Mouse (Mus musculus): ENCODE data around the gene Zfp229. TPM values are rescaled to one million over a fixed set of nuclear protein-coding genes. Genes with fewer than 3 reads are reported as not detected.
"Not testable (repeated sequence)": the region's sequence is repeated elsewhere in the genome, so short reads cannot be mapped to it uniquely, and the experiment has no call there.

Zfp229 gene
- polyA plus RNA-seq (2016; fragmentation: Nextera tagmentation; extraction: Ambion mirVana), result 5.0 and 8.6 TPM in 2 replicates

GRCm38 (mm10) chr17:21730495-21730894 lies at the start of gene Zfp229:
TSS of gene Zfp229 (plus strand) at chr17:21730795.
- H3K9me3 ChIP-seq (replicated peaks); DNase-seq (ENCODE audit: low spot score); H3K4me1 ChIP-seq; H3K27ac ChIP-seq; H3K36me3 ChIP-seq; H3K27me3 ChIP-seq (ENCODE audit: low read depth, poor library complexity, severe bottlenecking); H3K4me3 ChIP-seq: not testable (repeated sequence)
- 95% methylated on average over 20 of the region's 22 CpGs for WGBS

GRCm38 (mm10) chr17:21691560-21691959 lies 39.0 kb upstream of the Zfp229 start, which contains the start of gene Gm10226:
TSS of gene Gm10226 (plus strand) at chr17:21691860.
- no peak for DNase-seq (ENCODE audit: low spot score)
- Histone ChIP-seq H3K4me1 (no peaks in the 10 kb centered on the region), H3K27me3 (ENCODE audit: low read depth, poor library complexity, severe bottlenecking) (no peaks in the 10 kb centered on the region), H3K4me3 (no peak within 1 kb of the TSS), H3K9me3 (replicated peaks) (no peaks in the 10 kb centered on the region), H3K36me3 (peaks cover 17% of the 10 kb centered on the region), H3K27ac (no peak within 1 kb of the TSS)
- 91% methylated on average over 3 of the region's 3 CpGs for WGBS

- H3K27me3 ChIP-seq (ENCODE audit: low read depth, poor library complexity, severe bottlenecking), result no peaks in the 10 kb centered on the region
- 84% methylated on average over 3 of the region's 3 CpGs for WGBS
- peaks cover 17% of the 10 kb centered on the region for H3K36me3 ChIP-seq
These were observed 37.3 kb upstream of the Zfp229 start for GRCm38 (mm10) chr17:21693342-21693741.

GRCm38 (mm10) chr17:21696073-21696472 lies 34.5 kb upstream of the Zfp229 start:
- no peak for DNase-seq (ENCODE audit: low spot score)
- Histone ChIP-seq H3K27ac (no peak overlapping the region), H3K9me3 (replicated peaks) (no peaks in the 10 kb centered on the region), H3K36me3 (peaks cover 6% of the 10 kb centered on the region), H3K4me3 (no peak overlapping the region), H3K27me3 (ENCODE audit: low read depth, poor library complexity, severe bottlenecking) (no peaks in the 10 kb centered on the region), H3K4me1 (no peaks in the 10 kb centered on the region)

More at GRCm38 (mm10) chr17:21693342-21693741, 37.3 kb upstream of the Zfp229 start:
- H3K27ac ChIP-seq, result no peak overlapping the region
- H3K4me3 ChIP-seq, result no peak overlapping the region
- DNase-seq (ENCODE audit: low spot score), result no peak
- no peaks in the 10 kb centered on the region for H3K9me3 ChIP-seq (replicated peaks)
- no peaks in the 10 kb centered on the region for H3K4me1 ChIP-seq

GRCm38 (mm10) chr17:21702281-21703240 lies 28.0 kb upstream of the Zfp229 start:
- H3K4me1 ChIP-seq, result peaks cover 4% of the 10 kb centered on the region; the same call in 1 of the 2 replicates
- no peaks in the 10 kb centered on the region for H3K36me3 ChIP-seq
- 50% methylated on average over 5 of the region's 5 CpGs for WGBS
- H3K27me3 ChIP-seq (ENCODE audit: low read depth, poor library complexity, severe bottlenecking), result no peaks in the 10 kb centered on the region
- no peak overlapping the region for H3K4me3 ChIP-seq
- no peak for DNase-seq (ENCODE audit: low spot score)
- no peak overlapping the region for H3K27ac ChIP-seq
- H3K9me3 ChIP-seq (replicated peaks), result no peaks in the 10 kb centered on the region

- WGBS, result 91% methylated on average over 1 of the region's 1 CpGs
These were observed 27.2 kb upstream of the Zfp229 start for GRCm38 (mm10) chr17:21703414-21703813.

GRCm38 (mm10) chr17:21707343-21707996 lies 23.1 kb upstream of the Zfp229 start, which contains the start of gene Zfp760:
TSS of gene Zfp760 (plus strand) at chr17:21707741.
- DNase-seq (ENCODE audit: low spot score), result peak; percentile 82
- H3K27me3 ChIP-seq (ENCODE audit: low read depth, poor library complexity, severe bottlenecking), result no peaks in the 10 kb centered on the region
- 7% methylated on average over 26 of the region's 26 CpGs for WGBS
- peaks cover 12% of the 10 kb centered on the region for H3K4me1 ChIP-seq
- H3K9me3 ChIP-seq (replicated peaks), result no peaks in the 10 kb centered on the region
- peak within 1 kb of the TSS; percentile 65 for H3K4me3 ChIP-seq
- peak within 1 kb of the TSS; percentile 92 for H3K27ac ChIP-seq
- H3K36me3 ChIP-seq, result peaks cover 31% of the 10 kb centered on the region

More at GRCm38 (mm10) chr17:21703414-21703813, 27.2 kb upstream of the Zfp229 start:
- Histone ChIP-seq H3K27ac (no peak overlapping the region), H3K9me3 (replicated peaks) (no peaks in the 10 kb centered on the region), H3K4me1 (peaks cover 5% of the 10 kb centered on the region), H3K4me3 (no peak overlapping the region), H3K36me3 (no peaks in the 10 kb centered on the region), H3K27me3 (ENCODE audit: low read depth, poor library complexity, severe bottlenecking) (no peaks in the 10 kb centered on the region)
- DNase-seq (ENCODE audit: low spot score), result no peak

- DNase-seq (ENCODE audit: low spot score), result no peak
These were observed 22.2 kb upstream of the Zfp229 start for GRCm38 (mm10) chr17:21708401-21708800.

GRCm38 (mm10) chr17:21733049-21733448 lies 2.5 kb downstream of the Zfp229 start:
- DNase-seq (ENCODE audit: low spot score), result no peak
- H3K9me3 ChIP-seq (replicated peaks), result no peaks in the 10 kb centered on the region
- H3K4me3 ChIP-seq, result peak overlapping the region; percentile 62
- no peaks in the 10 kb centered on the region for H3K27me3 ChIP-seq (ENCODE audit: low read depth, poor library complexity, severe bottlenecking)
- peaks cover 11% of the 10 kb centered on the region for H3K36me3 ChIP-seq
- peak overlapping the region; percentile 85 for H3K27ac ChIP-seq
- peaks cover 3% of the 10 kb centered on the region; the same call in 1 of the 2 replicates for H3K4me1 ChIP-seq
- 88% methylated on average over 4 of the region's 4 CpGs for WGBS

More at GRCm38 (mm10) chr17:21708401-21708800, 22.2 kb upstream of the Zfp229 start:
- Histone ChIP-seq H3K9me3 (replicated peaks) (no peaks in the 10 kb centered on the region), H3K36me3 (peaks cover 41% of the 10 kb centered on the region), H3K4me1 (peaks cover 12% of the 10 kb centered on the region), H3K4me3 (peak overlapping the region; percentile 65), H3K27ac (peak overlapping the region; percentile 92), H3K27me3 (ENCODE audit: low read depth, poor library complexity, severe bottlenecking) (no peaks in the 10 kb centered on the region)
- 78% methylated on average over 2 of the region's 2 CpGs for WGBS

- peak; percentile 82 for DNase-seq (ENCODE audit: low spot score)
- WGBS, result under 1% methylated on average over 27 of the region's 27 CpGs
- H3K9me3 ChIP-seq (replicated peaks), result no peaks in the 10 kb centered on the region
- peak overlapping the region; percentile 85 for H3K27ac ChIP-seq
- H3K36me3 ChIP-seq, result peaks cover 12% of the 10 kb centered on the region
- H3K27me3 ChIP-seq (ENCODE audit: low read depth, poor library complexity, severe bottlenecking), result no peaks in the 10 kb centered on the region
- H3K4me1 ChIP-seq, result peaks cover 3% of the 10 kb centered on the region; the same call in 1 of the 2 replicates
- H3K4me3 ChIP-seq, result peak overlapping the region; percentile 62
These were observed 3.0 kb downstream of the Zfp229 start for GRCm38 (mm10) chr17:21733529-21734031.

GRCm38 (mm10) chr17:21752791-21753190 lies 22.2 kb downstream of the Zfp229 start:
- Histone ChIP-seq H3K27ac (no peak overlapping the region), H3K4me3 (no peak overlapping the region), H3K4me1 (peaks cover 7% of the 10 kb centered on the region; the same call in 1 of the 2 replicates), H3K9me3 (replicated peaks) (no peaks in the 10 kb centered on the region), H3K27me3 (ENCODE audit: low read depth, poor library complexity, severe bottlenecking) (no peaks in the 10 kb centered on the region; the same call in 1 of the 2 replicates), H3K36me3 (0 out of 2 replicates have a peak, but pooled peaks cover under 1% of the 10 kb centered on the region)
- 86% methylated on average over 2 of the region's 2 CpGs for WGBS
- DNase-seq (ENCODE audit: low spot score), result no peak

- Histone ChIP-seq H3K4me3 (peak overlapping the region; percentile 51), H3K4me1 (peaks cover 7% of the 10 kb centered on the region; the same call in 1 of the 2 replicates), H3K27ac (peak overlapping the region; percentile 53; the same call in 1 of the 2 replicates), H3K36me3 (no peaks in the 10 kb centered on the region), H3K9me3 (replicated peaks) (no peaks in the 10 kb centered on the region), H3K27me3 (ENCODE audit: low read depth, poor library complexity, severe bottlenecking) (no peaks in the 10 kb centered on the region; the same call in 1 of the 2 replicates)
- peak; percentile 46 for DNase-seq (ENCODE audit: low spot score)
- 13% methylated on average over 20 of the region's 20 CpGs for WGBS
These were observed 23.0 kb downstream of the Zfp229 start for GRCm38 (mm10) chr17:21753342-21754208.

All from limb, embryonic 10.5 days (tissue).